Mouse (Mus musculus) liver, embryonic 14.5 days (tissue): Measurements from ENCODE around the gene Nupr1l.

Experiments used
- CTCF ChIP-seq: IDR thresholded peaks from 2 replicates; pipeline ENCODE4 v1.5.1; 2016; ENCODE audit warnings: antibody characterized with exemption, low read depth, control low read depth
- EP300 ChIP-seq: IDR thresholded peaks from 2 replicates; pipeline ENCODE4 v1.6.1; 2016; ENCODE audit warnings: antibody characterized with exemption, low read depth

DNA sequence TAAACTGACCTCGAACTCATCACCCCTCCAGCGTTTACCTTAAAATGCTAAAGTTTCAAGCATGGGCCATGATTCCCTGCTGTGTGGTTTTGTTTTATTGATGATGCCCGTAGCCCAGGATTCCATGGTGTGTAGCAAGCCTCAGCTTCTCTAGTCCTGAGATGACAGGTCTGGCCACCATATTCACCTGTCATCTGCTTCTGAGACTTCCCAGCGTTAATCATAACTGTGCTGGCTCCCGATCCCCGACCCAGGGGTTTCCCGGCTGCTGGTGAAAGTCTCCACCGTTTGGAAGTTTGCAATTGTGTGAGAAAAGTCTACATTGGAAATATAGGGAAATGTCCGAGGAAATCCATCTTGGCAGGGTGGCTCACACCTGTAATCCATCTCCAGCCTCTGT is 807 bp downstream of the Nupr1l start:
- TF ChIP-seq CTCF (no peak), EP300 (no peak)
